Mouse (Mus musculus) small intestine, adult 2 months (tissue): ENCODE measurements around the gene Bptf.
A peak's percentile ranks its signal among the peaks of the same experiment; 100 is the strongest.

ENCODE experiments used
- CTCF ChIP-seq: fragments of 200-500 bp; IDR thresholded peaks from 2 replicates; pipeline ENCODE4 v1.5.1; 2012; ENCODE audit warnings: low read depth, mild to moderate bottlenecking, control low read depth, inconsistent platforms, low read length, moderate library complexity, mixed read lengths; ENCODE audit not compliant: insufficient replicate concordance, insufficient read length; ENCODE audit errors: extremely low read depth
- POLR2A ChIP-seq: fragments of 200-500 bp; IDR thresholded peaks from 2 replicates; pipeline ENCODE4 v1.6.1; 2012; ENCODE audit warnings: low read depth, mild to moderate bottlenecking, control low read depth, inconsistent platforms, low read length, moderate library complexity

GRCm38 (mm10) chr11:107113112-107113511 lies 18.8 kb downstream of the Bptf start:
- TF ChIP-seq CTCF: peak; percentile 26; the same call in 1 of the 2 replicates
- no peak for TF ChIP-seq POLR2A
